Mouse (Mus musculus) ES-E14 (cell line): Measurements from ENCODE around the gene Papolb.

Experiments
- MAFK ChIP-seq: IDR thresholded peaks from 2 replicates; pipeline ENCODE4 v1.6.1; 2014; ENCODE audit warnings: mild to moderate bottlenecking, low read depth, low read length, inconsistent platforms; ENCODE audit not compliant: insufficient read depth
- ZC3H11A ChIP-seq: IDR thresholded peaks from 2 replicates; pipeline ENCODE4 v1.6.1; 2012; ENCODE audit warnings: low read depth, mild to moderate bottlenecking, inconsistent platforms, low read length, borderline replicate concordance

GRCm38 (mm10) chr5:142489955-142490707 lies 39.7 kb downstream of the Papolb start:
- TF ChIP-seq MAFK, result no peak
- TF ChIP-seq ZC3H11A, result no peak
